Mouse (Mus musculus) CH12.LX (cell line): ENCODE measurements around the gene Zbtb20. TPM values are rescaled to one million over a fixed set of nuclear protein-coding genes. Genes with fewer than 3 reads are reported as not detected.
"Not testable (repeated sequence)": the region's sequence is repeated elsewhere in the genome, so short reads cannot be mapped to it uniquely, and the experiment has no call there.

ENCODE experiments used
- DNase-seq: peaks from one replicate; pipeline ENCODE4 v3.0.0-alpha.2; 2013; ENCODE audit errors: extremely low read depth
- H3K27ac ChIP-seq: 2 replicates; pipeline ENCODE4 v1.5.1; 2012; ENCODE audit warnings: low read depth, mild to moderate bottlenecking, control low read depth, moderate library complexity; ENCODE audit not compliant: insufficient read depth
- H3K27me3 ChIP-seq: replicated peaks from 2 replicates; pipeline ENCODE3; 2012; ENCODE audit warnings: inconsistent platforms
- H3K36me3 ChIP-seq, 2 experiments: replicated peaks in 1 of 2; 2 replicates each; pipeline versions ENCODE3 to v1.6.1; 2012; ENCODE audit warnings: inconsistent platforms in 1 of 2, low read length in 1 of 2, mild to moderate bottlenecking in 1 of 2, mixed read lengths in 1 of 2, moderate library complexity in 1 of 2; ENCODE audit not compliant: control insufficient read depth in 1 of 2, insufficient read depth in 1 of 2
- H3K4me1 ChIP-seq, 2 experiments: 2 replicates each; pipeline ENCODE4 v1.6.1; 2012; ENCODE audit warnings: inconsistent platforms in 1 of 2, moderate library complexity in 1 of 2; ENCODE audit not compliant: insufficient read depth in 2 of 2, control insufficient read depth in 1 of 2
- H3K4me2 ChIP-seq: 2 replicates; pipeline ENCODE4 v1.6.1; 2012; ENCODE audit warnings: low read depth, mild to moderate bottlenecking, control low read depth; ENCODE audit not compliant: poor library complexity, insufficient read depth, severe bottlenecking
- H3K4me3 ChIP-seq, 3 experiments: fragments of 150-350 bp in 1 of 3; sonication (generic) in 1 of 3; replicated peaks in 1 of 3; 2 replicates each; pipeline versions ENCODE3 to v1.5.1; 2011 to 2012; ENCODE audit warnings: low read depth in 2 of 3, low read length in 2 of 3, mild to moderate bottlenecking in 2 of 3, moderate library complexity in 2 of 3, control low read depth in 1 of 3, improper control_type of control experiment in 1 of 3, inconsistent platforms in 1 of 3, mixed read lengths in 1 of 3; ENCODE audit not compliant: poor library complexity in 1 of 3
- H3K79me2 ChIP-seq: replicated peaks from 2 replicates; pipeline ENCODE4 v1.6.1; 2012; ENCODE audit warnings: mild to moderate bottlenecking, moderate library complexity; ENCODE audit not compliant: control insufficient read depth, poor library complexity, insufficient read depth, severe bottlenecking; ENCODE audit errors: extremely low read depth
- H3K9ac ChIP-seq: 2 replicates; pipeline ENCODE4 v1.6.1; 2012; ENCODE audit warnings: low read depth, mild to moderate bottlenecking, control low read depth, moderate library complexity; ENCODE audit not compliant: insufficient read depth
- H3K9me3 ChIP-seq: replicated peaks from 2 replicates; pipeline ENCODE3; 2012; ENCODE audit warnings: low read length, inconsistent platforms, mixed read lengths
- ELF1 ChIP-seq: IDR thresholded peaks from 2 replicates; pipeline ENCODE4 v1.6.1; 2014; ENCODE audit warnings: low read depth, mild to moderate bottlenecking, inconsistent platforms, low read length, improper control_type of control experiment
- ETS1 ChIP-seq: conservative IDR thresholded peaks from 2 replicates; pipeline ENCODE4 v1.6.1; 2012; ENCODE audit warnings: low read depth, mild to moderate bottlenecking, inconsistent platforms, low read length, improper control_type of control experiment, moderate library complexity
- HCFC1 ChIP-seq: IDR thresholded peaks from 2 replicates; pipeline ENCODE4 v1.6.1; 2012; ENCODE audit warnings: low read depth, mild to moderate bottlenecking, inconsistent platforms, low read length, improper control_type of control experiment
- JUND ChIP-seq: conservative IDR thresholded peaks from 2 replicates; pipeline ENCODE4 v1.6.1; 2011; ENCODE audit warnings: low read depth, low read length, improper control_type of control experiment
- KAT2A ChIP-seq: IDR thresholded peaks from 2 replicates; pipeline ENCODE4 v1.6.1; 2012; ENCODE audit warnings: low read length, improper control_type of control experiment, inconsistent platforms; ENCODE audit not compliant: insufficient replicate concordance
- MAX ChIP-seq: IDR thresholded peaks from 2 replicates; pipeline ENCODE4 v1.6.1; 2011; ENCODE audit warnings: low read length, improper control_type of control experiment
- NRF1 ChIP-seq: IDR thresholded peaks from 2 replicates; pipeline ENCODE4 v1.6.1; 2014; ENCODE audit warnings: low read depth, mild to moderate bottlenecking, inconsistent platforms, low read length, improper control_type of control experiment, moderate library complexity
- RCOR1 ChIP-seq: conservative IDR thresholded peaks from 2 replicates; pipeline ENCODE4 v1.6.1; 2012; ENCODE audit warnings: low read depth, mild to moderate bottlenecking, inconsistent platforms, low read length, improper control_type of control experiment
- TBP ChIP-seq: conservative IDR thresholded peaks from 2 replicates; pipeline ENCODE4 v1.6.1; 2011; ENCODE audit warnings: low read depth, low read length, improper control_type of control experiment
- UBTF ChIP-seq: IDR thresholded peaks from 2 replicates; pipeline ENCODE4 v1.6.1; 2012; ENCODE audit warnings: low read depth, mild to moderate bottlenecking, inconsistent platforms, low read length, improper control_type of control experiment, moderate library complexity
- ZKSCAN1 ChIP-seq: IDR thresholded peaks from 2 replicates; pipeline ENCODE4 v1.6.1; 2012; ENCODE audit warnings: low read depth, inconsistent platforms, low read length, improper control_type of control experiment, borderline replicate concordance
- ZNF384 ChIP-seq: IDR thresholded peaks from 2 replicates; pipeline ENCODE4 v1.6.1; 2012; ENCODE audit warnings: low read depth, low read length, improper control_type of control experiment, inconsistent platforms
- dilution Hi-C: fragments of 300-500 bp; cut with MboI; formaldehyde crosslinking; loops from 2 replicates; pipeline ENCODE4 v1.14.3; 2020; ENCODE audit warnings: low sequenced_read_pairs; ENCODE audit not compliant: extremely low pct_unique_long_range_greater_than_20kb, extremely low pct_ligation_motif_present
- in situ Hi-C: fragments of 300-500 bp; cut with MboI; formaldehyde crosslinking; loops from 3 replicates; pipeline ENCODE4 v1.14.3; 2019; ENCODE audit warnings: low sequenced_read_pairs, low pct_ligation_motif_present, low pct_unique_long_range_greater_than_20kb, mixed read lengths
- polyA plus RNA-seq: library from polyadenylated mRNA; unstranded; fragments of >175 nt; gene quantifications from 2 replicates; pipeline ENCODE4 v1.2.1, GENCODE M21; 2012; ENCODE audit warnings: low read depth; ENCODE audit not compliant: insufficient read length
- total RNA-seq, 2 experiments: library from RNA; depleted of rRNA; stranded (reverse); fragments of 300-350 nt in 1 of 2; fragments of >200 nt in 1 of 2; gene quantifications; 2 replicates each; pipeline ENCODE4 v1.2.3; 2012 to 2014

The Zbtb20 gene
- total and polyA plus RNA-seq, 3 experiments = 24.9 to 58.0 (median 51.6) TPM

- no peaks in the 10 kb centered on the region for H3K79me2 ChIP-seq
- no peaks in the 10 kb centered on the region for H3K9me3 ChIP-seq
- no peak for DNase-seq
- H3K27me3 ChIP-seq = no peaks in the 10 kb centered on the region
- TF ChIP-seq HCFC1 = no peak
- TF ChIP-seq ETS1 = no peak
- no peak for TF ChIP-seq TBP
- in situ Hi-C loops (no loop called here), dilution Hi-C loops (no loop called here)
- no peaks in the 10 kb centered on the region for H3K36me3 ChIP-seq
- no peak overlapping the region for H3K27ac ChIP-seq
- no peak overlapping the region for H3K4me2 ChIP-seq
- no peak overlapping the region for H3K4me3 ChIP-seq
- H3K4me1 ChIP-seq = peaks cover 0 to 2% of the 10 kb centered on the region in 2 experiments; a peak in 1 of 4 replicates
- no peak overlapping the region for H3K9ac ChIP-seq
Observed at GRCm38 (mm10) chr16:42947016-42947415, 71.3 kb downstream of the Zbtb20 start.

GRCm38 (mm10) chr16:42955401-42955800, 79.7 kb downstream of the Zbtb20 start:
- DNase-seq, H3K27me3 ChIP-seq, H3K79me2 ChIP-seq, H3K9ac ChIP-seq, in situ Hi-C loops, dilution Hi-C loops, H3K4me2 ChIP-seq, H3K27ac ChIP-seq, H3K4me3 ChIP-seq, H3K9me3 ChIP-seq, H3K4me1 ChIP-seq, H3K36me3 ChIP-seq: not testable (repeated sequence)

GRCm38 (mm10) chr16:42972872-42973271, 97.2 kb downstream of the Zbtb20 start:
- no peaks in the 10 kb centered on the region for H3K9me3 ChIP-seq
- no peak overlapping the region for H3K4me2 ChIP-seq
- dilution Hi-C loops (no loop called here), in situ Hi-C loops (no loop called here)
- H3K36me3 ChIP-seq = no peaks in the 10 kb centered on the region
- no peaks in the 10 kb centered on the region for H3K79me2 ChIP-seq
- no peak overlapping the region for H3K9ac ChIP-seq
- H3K4me1 ChIP-seq = no peaks in the 10 kb centered on the region
- no peaks in the 10 kb centered on the region for H3K27me3 ChIP-seq
- no peak for DNase-seq
- no peak overlapping the region for H3K27ac ChIP-seq
- TF ChIP-seq ZKSCAN1 (no peak), NRF1 (no peak)
- TF ChIP-seq, all 38 proteins: peak for 0
- H3K4me3 ChIP-seq = no peak overlapping the region

- Histone ChIP-seq H3K27ac (no peak overlapping the region), H3K36me3 (no peaks in the 10 kb centered on the region), H3K9ac (no peak overlapping the region), H3K27me3 (no peaks in the 10 kb centered on the region), H3K4me3 (no peak overlapping the region), H3K4me2 (no peak overlapping the region), H3K4me1 (no peaks in the 10 kb centered on the region), H3K79me2 (no peaks in the 10 kb centered on the region), H3K9me3 (no peaks in the 10 kb centered on the region)
- dilution Hi-C loops = no loop called here
- in situ Hi-C loops = no loop called here
- DNase-seq = no peak
- no peak for TF ChIP-seq ZNF384
- no peak for TF ChIP-seq MAX
- no peak for TF ChIP-seq RCOR1
- no peak for TF ChIP-seq UBTF
- no peak for TF ChIP-seq JUND
- TF ChIP-seq ELF1 = no peak
- no peak for TF ChIP-seq HCFC1
- no peak for TF ChIP-seq KAT2A
Observed at GRCm38 (mm10) chr16:42998896-42999295, 123.2 kb downstream of the Zbtb20 start.
